Mouse (Mus musculus) erythroblast, embryonic 14.5 days (primary cell): Measurements from ENCODE around the gene Apom. TPM values are rescaled to one million over a fixed set of nuclear protein-coding genes. Genes with fewer than 3 reads are reported as not detected.

Source experiments
- H3K27me3 ChIP-seq: 2 replicates; pipeline ENCODE4 v1.6.1; 2012; ENCODE audit warnings: inconsistent platforms; ENCODE audit not compliant: control insufficient read depth
- H3K36me3 ChIP-seq: 2 replicates; pipeline ENCODE4 v1.6.1; 2012; ENCODE audit warnings: mild to moderate bottlenecking, inconsistent platforms; ENCODE audit not compliant: control insufficient read depth
- H3K4me1 ChIP-seq: 2 replicates; pipeline ENCODE4 v1.6.1; 2012; ENCODE audit warnings: inconsistent platforms; ENCODE audit not compliant: control insufficient read depth
- H3K4me3 ChIP-seq: replicated peaks from 2 replicates; pipeline ENCODE3; 2012; ENCODE audit warnings: moderate library complexity, mild to moderate bottlenecking, inconsistent platforms
- H3K9me3 ChIP-seq: 2 replicates; pipeline ENCODE4 v1.6.1; 2012; ENCODE audit warnings: low read length, inconsistent platforms, mixed read lengths; ENCODE audit not compliant: control insufficient read depth
- GATA1 ChIP-seq: IDR thresholded peaks from 2 replicates; pipeline ENCODE4 v1.6.1; 2012; ENCODE audit warnings: low read length, inconsistent platforms, mixed read lengths
- TAL1 ChIP-seq: IDR thresholded peaks from 3 replicates; pipeline ENCODE4 v1.6.1; 2012; ENCODE audit warnings: low read length, inconsistent platforms, mixed read lengths
- polyA plus RNA-seq: library from polyadenylated mRNA; stranded (reverse); fragments of >175 nt; gene quantifications from 2 replicates; pipeline ENCODE4 v1.2.3, GENCODE M21; 2012

Gene Apom
- polyA plus RNA-seq, 1 experiment, result 0.10 TPM

DNA sequence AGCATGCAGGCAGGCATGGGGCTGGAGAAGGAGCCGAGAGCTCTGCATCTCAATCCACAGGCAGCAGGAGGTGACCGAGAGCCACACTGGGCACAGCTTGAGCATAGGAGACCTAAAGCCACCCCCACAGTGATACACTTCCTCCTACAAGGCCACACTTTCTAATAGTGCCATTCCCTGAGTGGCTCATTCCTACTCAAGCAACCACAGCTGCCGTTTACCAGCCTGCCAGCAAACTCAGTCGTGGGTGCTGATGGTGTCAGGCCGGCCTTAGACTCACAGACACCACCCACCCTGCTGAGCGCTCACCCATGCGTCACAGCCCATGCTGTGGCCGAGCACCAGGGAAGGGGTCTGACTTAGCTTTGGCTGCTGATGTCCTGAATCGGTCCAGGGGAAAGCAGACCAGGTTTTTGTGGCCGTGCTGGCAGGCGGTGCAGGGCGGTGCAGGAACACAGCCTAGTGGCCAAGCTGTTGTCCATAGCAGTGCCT lies 34.6 kb downstream of the Apom start:
- Histone ChIP-seq H3K4me1 (peaks cover 41% of the 10 kb centered on the region), H3K27me3 (no peaks in the 10 kb centered on the region), H3K36me3 (peaks cover 99% of the 10 kb centered on the region), H3K4me3 (no peak overlapping the region), H3K9me3 (no peaks in the 10 kb centered on the region)
- TF ChIP-seq GATA1 (no peak), TAL1 (no peak)

DNA sequence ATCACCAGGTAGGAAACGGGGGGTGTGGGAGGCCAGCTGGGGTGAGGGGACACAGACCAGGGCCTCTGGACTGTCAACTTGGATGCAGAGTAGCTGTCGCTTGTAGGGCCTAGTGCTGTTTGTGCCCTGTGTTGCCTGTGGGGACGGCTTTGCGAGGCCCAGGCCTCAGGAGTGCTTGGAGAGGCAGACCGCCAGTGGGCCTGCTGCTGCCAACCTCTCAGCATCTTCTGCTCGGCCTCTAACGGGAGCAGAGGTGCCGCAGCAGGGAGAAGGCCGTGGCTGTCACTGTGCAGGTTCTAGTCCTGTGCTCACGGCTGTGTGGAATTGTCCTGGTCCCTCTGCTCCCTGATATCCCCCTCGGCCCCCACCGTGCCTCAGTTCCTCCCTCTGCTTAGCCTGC lies 35.3 kb downstream of the Apom start:
- Histone ChIP-seq H3K27me3 (no peaks in the 10 kb centered on the region), H3K9me3 (no peaks in the 10 kb centered on the region), H3K4me1 (peaks cover 39% of the 10 kb centered on the region), H3K4me3 (no peak overlapping the region), H3K36me3 (peaks cover 99% of the 10 kb centered on the region)
- no peak for TF ChIP-seq TAL1
- no peak for TF ChIP-seq GATA1

DNA sequence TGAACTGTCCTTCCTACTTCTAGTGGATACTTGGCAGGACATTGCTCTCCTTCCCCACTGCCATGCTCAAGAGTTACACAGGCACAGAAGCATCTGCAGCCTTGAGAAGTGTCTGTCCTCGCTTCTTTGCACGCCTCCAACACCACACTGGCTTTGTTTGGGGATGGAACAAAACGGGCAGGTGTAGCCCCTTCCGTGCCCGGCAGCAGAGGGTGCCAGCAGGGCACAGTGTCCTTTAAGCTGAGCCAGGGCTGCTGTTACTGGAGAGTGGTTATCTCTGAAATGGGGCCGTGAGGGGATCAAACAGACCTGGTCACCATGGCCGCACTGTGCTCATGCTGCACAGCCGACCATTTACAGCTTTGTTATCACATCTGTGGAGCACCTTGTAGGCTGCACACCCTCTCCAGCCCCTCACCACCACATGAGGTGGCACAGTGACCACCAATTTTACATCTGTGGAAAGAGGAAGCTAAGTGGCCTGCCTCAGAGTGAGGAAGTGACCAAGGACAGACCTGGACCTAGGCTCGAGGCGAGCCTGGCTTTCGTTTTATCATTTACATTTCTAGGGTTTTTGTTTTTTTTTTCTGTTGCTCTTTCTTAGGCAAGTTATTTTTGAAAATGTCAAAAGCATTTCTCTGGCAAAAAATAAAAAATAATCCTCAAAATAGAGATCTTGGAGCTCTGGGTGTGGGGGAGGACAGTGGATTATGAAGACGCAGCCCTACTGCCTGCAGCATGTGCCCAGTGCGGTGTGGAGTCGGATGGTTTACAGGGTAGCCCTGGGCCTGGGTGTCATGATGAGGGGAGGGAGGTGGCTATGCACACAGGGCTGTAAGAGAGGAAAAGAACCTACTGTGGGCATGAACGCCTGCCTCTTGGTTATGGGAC lies 37.1 kb downstream of the Apom start:
- peaks cover 96% of the 10 kb centered on the region for H3K36me3 ChIP-seq

DNA sequence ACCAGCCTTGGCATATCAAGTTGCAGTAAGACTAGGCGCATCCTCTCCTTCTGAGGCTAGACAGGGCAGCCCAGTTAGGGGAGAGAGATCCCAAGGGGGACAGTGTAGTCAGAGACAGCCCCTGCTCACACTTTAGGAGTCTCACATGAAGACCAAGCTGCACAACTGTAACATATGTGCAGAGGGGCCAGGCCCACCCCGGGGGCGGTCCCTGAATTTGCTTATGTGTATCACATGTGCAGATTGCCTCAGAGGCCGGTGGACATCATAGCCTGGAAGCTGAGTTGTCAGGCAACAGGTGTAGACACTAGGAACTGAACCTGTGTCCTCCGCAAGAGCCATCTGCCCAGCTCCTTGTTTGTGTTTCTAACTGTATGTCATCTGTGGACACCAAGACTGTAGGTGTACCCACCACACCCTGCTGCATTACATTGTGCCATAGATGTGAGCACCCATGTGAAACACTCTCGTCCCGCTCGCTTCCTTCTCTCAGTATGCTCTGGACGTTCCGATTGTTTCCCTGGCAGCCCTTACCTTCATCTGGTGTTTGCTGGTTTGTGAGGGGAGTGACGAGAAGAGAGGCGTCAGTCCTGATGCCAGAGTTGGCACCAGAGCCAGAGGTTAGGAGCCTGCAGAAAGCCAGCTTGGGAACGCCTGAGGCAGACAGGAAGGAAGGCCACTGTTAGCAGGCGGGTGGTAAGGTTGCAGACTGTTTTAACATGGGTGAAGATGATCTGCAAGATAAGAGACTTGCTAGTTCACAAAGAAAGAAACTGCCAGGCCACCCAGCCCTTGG lies 39.2 kb downstream of the Apom start:
- H3K27me3 ChIP-seq, result no peaks in the 10 kb centered on the region
- no peak for TF ChIP-seq TAL1
- no peak for TF ChIP-seq GATA1
- no peak overlapping the region for H3K4me3 ChIP-seq
- H3K9me3 ChIP-seq, result no peaks in the 10 kb centered on the region
- H3K4me1 ChIP-seq, result peaks cover 49% of the 10 kb centered on the region
- H3K36me3 ChIP-seq, result peaks cover 75% of the 10 kb centered on the region

More for the DNA sequence above, 37.1 kb downstream of the Apom start:
- TF ChIP-seq TAL1 (no peak), GATA1 (no peak)
- H3K27me3 ChIP-seq, result no peaks in the 10 kb centered on the region
- no peak overlapping the region for H3K4me3 ChIP-seq
- H3K9me3 ChIP-seq, result no peaks in the 10 kb centered on the region
- H3K4me1 ChIP-seq, result peaks cover 45% of the 10 kb centered on the region

DNA sequence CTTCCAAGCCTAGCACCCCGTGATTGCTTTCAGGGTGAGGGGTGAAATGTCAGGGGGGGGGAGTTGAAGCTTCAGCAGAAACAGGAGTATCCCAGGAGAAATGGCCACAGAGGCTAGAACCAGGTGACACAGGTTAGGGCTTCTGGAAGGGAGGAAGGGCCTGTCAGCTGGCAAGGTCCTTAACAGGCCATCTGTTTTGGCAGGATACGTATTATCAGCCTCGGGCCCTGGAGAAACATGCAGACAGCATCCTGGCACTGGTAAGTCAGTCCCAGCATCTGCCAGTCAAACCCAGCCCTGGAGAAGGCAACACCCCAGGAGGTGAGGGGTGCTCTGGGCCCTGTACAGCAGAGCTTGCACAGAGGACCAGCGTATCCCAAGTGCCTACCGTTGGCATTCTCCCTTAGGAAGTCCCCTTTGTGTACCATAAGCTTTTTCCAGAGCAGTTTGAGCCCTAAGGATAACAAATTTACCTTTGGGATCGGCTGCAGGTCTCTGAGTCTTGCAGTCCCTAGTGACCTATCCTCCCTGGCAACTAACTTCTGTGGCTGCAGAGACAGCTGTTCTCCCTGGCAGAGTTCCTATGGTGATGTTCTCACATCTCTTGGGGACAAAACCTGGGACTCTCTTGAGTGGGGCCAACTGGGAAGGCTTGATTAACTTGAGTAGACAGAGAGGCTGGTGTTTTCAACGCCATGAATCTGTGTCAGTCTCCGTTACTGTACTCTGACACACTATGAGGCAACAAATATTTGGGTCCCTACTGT lies 41.5 kb downstream of the Apom start:
- H3K4me3 ChIP-seq, result peak overlapping the region; percentile 89

DNA sequence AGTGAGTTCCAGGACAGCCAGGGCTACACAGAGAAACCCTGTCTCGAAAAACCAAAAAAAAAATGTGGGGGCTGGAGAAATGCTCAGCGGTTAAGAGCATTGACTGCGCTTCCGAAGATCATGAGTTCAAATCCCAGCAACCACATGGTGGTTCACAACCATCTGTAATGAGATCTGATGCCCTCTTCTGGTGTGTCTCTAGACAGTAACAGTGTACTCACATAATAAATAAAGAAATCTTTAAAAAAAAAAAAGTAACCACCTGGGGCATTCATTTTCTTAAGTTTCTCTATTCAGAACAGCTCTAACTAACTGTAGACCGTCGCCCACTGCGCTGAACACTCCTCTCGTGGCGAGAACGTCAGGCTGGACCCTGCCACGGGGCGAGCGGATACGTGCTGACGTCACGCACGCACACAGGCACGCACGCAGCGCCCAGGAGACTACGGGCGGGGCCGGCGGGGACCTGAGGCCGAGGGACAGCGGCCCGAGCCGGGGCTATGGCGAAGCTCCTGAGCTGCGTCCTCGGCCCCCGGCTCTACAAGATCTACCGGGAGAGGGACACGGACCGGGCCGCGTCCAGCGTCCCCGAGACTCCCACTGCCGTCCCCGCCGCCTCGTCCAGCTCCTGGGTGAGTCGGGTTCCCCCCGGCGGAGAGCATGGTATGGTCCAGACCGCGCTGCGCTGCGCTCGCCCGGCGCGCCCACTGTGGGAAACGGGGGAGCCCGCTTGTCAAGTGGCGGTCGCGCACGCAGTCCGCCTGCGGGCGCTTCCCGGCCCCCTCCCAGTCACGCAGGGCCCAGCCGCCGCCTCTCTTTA lies 42.8 kb downstream of the Apom start, which contains the start of gene Abhd16a:
Gene Abhd16a (plus strand): TSS at position 439 of the 820 bp plus-strand sequence.
- Histone ChIP-seq H3K4me1 (peaks cover 44% of the 10 kb centered on the region), H3K36me3 (peaks cover 39% of the 10 kb centered on the region), H3K9me3 (no peaks in the 10 kb centered on the region), H3K27me3 (no peaks in the 10 kb centered on the region), H3K4me3 (peak within 1 kb of the TSS; percentile 89)
- no peak for TF ChIP-seq GATA1
- TF ChIP-seq TAL1, result no peak

More for the DNA sequence above, 41.5 kb downstream of the Apom start:
- peaks cover 38% of the 10 kb centered on the region for H3K4me1 ChIP-seq
- TF ChIP-seq TAL1, result peak; percentile 61
- peak; percentile 59 for TF ChIP-seq GATA1
- no peaks in the 10 kb centered on the region for H3K27me3 ChIP-seq
- peaks cover 52% of the 10 kb centered on the region for H3K36me3 ChIP-seq
- no peaks in the 10 kb centered on the region for H3K9me3 ChIP-seq

DNA sequence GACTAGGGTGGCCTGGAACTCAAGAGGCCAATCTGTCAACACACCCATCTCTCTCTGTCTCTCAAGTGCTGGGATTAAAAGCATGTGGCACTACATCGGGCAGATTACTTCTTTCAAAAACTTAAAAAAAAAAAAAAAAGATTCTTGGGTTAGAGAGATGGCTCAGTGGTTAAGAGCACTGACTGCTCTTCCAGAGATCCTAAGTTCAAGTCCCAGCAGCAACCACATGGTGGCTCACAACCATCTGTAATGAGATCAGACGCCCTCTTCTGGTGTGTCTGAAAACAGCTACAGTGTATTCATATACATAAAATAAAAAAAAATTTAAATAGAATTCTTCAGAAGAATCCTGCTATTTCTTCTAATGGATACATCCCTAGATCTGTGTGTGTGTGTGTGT lies 43.7 kb downstream of the Apom start:
- H3K27me3 ChIP-seq, result no peaks in the 10 kb centered on the region
- H3K4me3 ChIP-seq, result no peak overlapping the region
- H3K36me3 ChIP-seq, result peaks cover 31% of the 10 kb centered on the region
- no peaks in the 10 kb centered on the region for H3K9me3 ChIP-seq
- no peak for TF ChIP-seq TAL1
- TF ChIP-seq GATA1, result no peak
- peaks cover 48% of the 10 kb centered on the region for H3K4me1 ChIP-seq
